Mouse (Mus musculus) cerebellum, adult 2 months (tissue): ENCODE results near the gene Olfr49.

Experiments used
- CTCF ChIP-seq: fragments of 200-500 bp; IDR thresholded peaks from 2 replicates; pipeline ENCODE4 v1.5.1; 2011; ENCODE audit warnings: low read depth, mild to moderate bottlenecking, control low read depth, low read length, moderate library complexity, borderline replicate concordance; ENCODE audit not compliant: insufficient read depth
- POLR2A ChIP-seq: fragments of 200-500 bp; IDR thresholded peaks from 2 replicates; pipeline ENCODE4 v1.6.1; 2011; ENCODE audit warnings: low read length, control low read depth, borderline replicate concordance; ENCODE audit not compliant: insufficient read depth

GRCm38 (mm10) chr14:54267966-54268365, 16.8 kb downstream of the Olfr49 start:
- no peak for TF ChIP-seq POLR2A
- TF ChIP-seq CTCF = no peak
